Mouse (Mus musculus) liver, postnatal 0 days (tissue): ENCODE measurements around the gene Mblac1.
"Not testable (repeated sequence)": the region's sequence is repeated elsewhere in the genome, so short reads cannot be mapped to it uniquely, and the experiment has no call there.

Source experiments
- CTCF ChIP-seq: sonication (generic); IDR thresholded peaks from 2 replicates; pipeline ENCODE4 v1.5.1; 2016; ENCODE audit warnings: antibody characterized with exemption, low read depth
- EP300 ChIP-seq: IDR thresholded peaks from 2 replicates; pipeline ENCODE4 v1.6.1; 2016; ENCODE audit warnings: antibody characterized with exemption, low read depth, mild to moderate bottlenecking

GRCm38 (mm10) chr5:138216632-138217031 is 22.5 kb downstream of the Mblac1 start:
- not testable (repeated sequence) for TF ChIP-seq CTCF, EP300
